Mouse (Mus musculus) ovary, adult 2 months (tissue): Measurements from ENCODE around the gene Rbm33. TPM values are rescaled to one million over a fixed set of nuclear protein-coding genes. Genes with fewer than 3 reads are reported as not detected.

Source experiments
- polyA plus RNA-seq: library from polyadenylated mRNA; depleted of rRNA; stranded (reverse); fragments of >200 nt; gene quantifications from 2 replicates; pipeline ENCODE4 v1.2.3, GENCODE M21; 2012; rRNA removed

Gene Rbm33
- polyA plus RNA-seq, result 33.4 and 35.1 TPM in 2 replicates

GRCm38 (mm10) chr5:28316722-28317245 is at the start of gene Rbm33:
Gene Rbm33, plus strand, starts transcription at chr5:28317121.

GRCm38 (mm10) chr5:28466760-28467306 is 149.9 kb downstream of the Rbm33 start, which contains the start of gene Shh:
Gene Shh, minus strand, starts transcription at chr5:28467256.

Other genes starting within 250 kb of the Rbm33 start
- 96.4 and 132 TPM in 2 replicates for gene Insig1, start 245.8 kb upstream of the Rbm33 start, polyA plus RNA-seq
- gene En2, start 151.4 kb upstream of the Rbm33 start, polyA plus RNA-seq, result 0.06 and 0.09 TPM in 2 replicates
- gene Cnpy1, start 71.3 kb upstream of the Rbm33 start, polyA plus RNA-seq, result 0.33 and 0.85 TPM in 2 replicates
- 0.05 and 0.07 TPM in 2 replicates for gene Shh, start 150.1 kb downstream of the Rbm33 start, polyA plus RNA-seq